Mouse (Mus musculus) hindbrain, embryonic 15.5 days (tissue): ENCODE results near the gene Tmem200a. TPM values are rescaled to one million over a fixed set of nuclear protein-coding genes. Genes with fewer than 3 reads are reported as not detected.

Experiments used
- polyA plus RNA-seq: library from polyadenylated mRNA; unstranded; fragments of >200 nt; fragmentation: Nextera tagmentation; extraction: Ambion mirVana; gene quantifications from 2 replicates; pipeline ENCODE4 v1.2.1, GENCODE M21; 2015

Gene Tmem200a
- polyA plus RNA-seq, 1 experiment from 2014 or later = 28.2 TPM

Other genes with a start within 250 kb of the Tmem200a start
- gene Gm9767, start 797 bp downstream of the Tmem200a start, polyA plus RNA-seq = 1.7 and 2.4 TPM in 2 replicates
- gene Samd3, start 150.7 kb upstream of the Tmem200a start, polyA plus RNA-seq = 0.66 and 0.69 TPM in 2 replicates